Mouse (Mus musculus): Measurements from ENCODE around the gene Spx. TPM values are rescaled to one million over a fixed set of nuclear protein-coding genes. Genes with fewer than 3 reads are reported as not detected.

The Spx gene
- polyA plus RNA-seq, 1 experiment from 2014 or later, result 8.3 TPM

GRCm38 (mm10) chr6:142455314-142455996, 42.2 kb downstream of the Spx start:
- WGBS, result 62% methylated on average over 7 of the region's 7 CpGs
- Histone ChIP-seq H3K36me3 (replicated peaks) (no peaks in the 10 kb centered on the region), H3K27ac (no peak overlapping the region), H3K9me3 (no peaks in the 10 kb centered on the region), H3K4me2 (no peak overlapping the region), H3K9ac (no peak overlapping the region), H3K27me3 (replicated peaks) (no peaks in the 10 kb centered on the region), H3K4me1 (peaks cover 7% of the 10 kb centered on the region), H3K4me3 (no peak overlapping the region)
- ATAC-seq (replicated peaks), result no peak

- Histone ChIP-seq H3K36me3 (replicated peaks) (no peaks in the 10 kb centered on the region), H3K4me2 (no peak overlapping the region; the same call in 1 of the 2 replicates), H3K4me3 (no peak overlapping the region), H3K4me1 (peaks cover 7% of the 10 kb centered on the region), H3K27ac (no peak overlapping the region), H3K27me3 (replicated peaks) (no peaks in the 10 kb centered on the region), H3K9ac (no peak overlapping the region), H3K9me3 (no peaks in the 10 kb centered on the region)
- WGBS, result 18% methylated on average over 7 of the region's 7 CpGs
- ATAC-seq (replicated peaks), result peak; percentile 85
Observed at GRCm38 (mm10) chr6:142458010-142458409, 44.8 kb downstream of the Spx start.

GRCm38 (mm10) chr6:142459017-142459678, 45.9 kb downstream of the Spx start:
- Histone ChIP-seq H3K9me3 (no peaks in the 10 kb centered on the region), H3K36me3 (replicated peaks) (no peaks in the 10 kb centered on the region), H3K4me1 (peaks cover 7% of the 10 kb centered on the region), H3K9ac (no peak overlapping the region), H3K27ac (peak overlapping the region; percentile 34; the same call in 1 of the 2 replicates), H3K27me3 (replicated peaks) (no peaks in the 10 kb centered on the region), H3K4me2 (peak overlapping the region; percentile 29; the same call in 1 of the 2 replicates), H3K4me3 (no peak overlapping the region)
- ATAC-seq (replicated peaks), result peak; percentile 78
- 61% methylated on average over 14 of the region's 14 CpGs for WGBS

- no peaks in the 10 kb centered on the region for H3K36me3 ChIP-seq (replicated peaks)
- no peak overlapping the region for H3K4me2 ChIP-seq
- H3K4me1 ChIP-seq, result peaks cover 7% of the 10 kb centered on the region
- no peak for ATAC-seq (replicated peaks)
- H3K27ac ChIP-seq, result no peak overlapping the region
- H3K4me3 ChIP-seq, result no peak overlapping the region
- no peaks in the 10 kb centered on the region for H3K9me3 ChIP-seq
- 76% methylated on average over 6 of the region's 6 CpGs for WGBS
- no peaks in the 10 kb centered on the region for H3K27me3 ChIP-seq (replicated peaks)
- no peak overlapping the region for H3K9ac ChIP-seq
Observed at GRCm38 (mm10) chr6:142462194-142462593, 49.0 kb downstream of the Spx start.

Other genes with a start within 250 kb of the Spx start
- gene Slco1a6, start 204.9 kb upstream of the Spx start, polyA plus RNA-seq (2015; fragmentation: Nextera tagmentation; extraction: Ambion mirVana), result 0.46 and 0.48 TPM in 2 replicates
- gene Iapp, start 115.0 kb upstream of the Spx start, polyA plus RNA-seq (2015; fragmentation: Nextera tagmentation; extraction: Ambion mirVana), result 0.36 TPM in 1 of 2 replicates, not detected in the other
- 0.54 and 0.66 TPM in 2 replicates for gene Slco1a5, start 90.5 kb upstream of the Spx start, polyA plus RNA-seq (2015; fragmentation: Nextera tagmentation; extraction: Ambion mirVana)
- 21.6 and 23.7 TPM in 2 replicates for gene Pyroxd1, start 67.8 kb upstream of the Spx start, polyA plus RNA-seq (2015; fragmentation: Nextera tagmentation; extraction: Ambion mirVana)
- gene Recql, start 26.4 kb upstream of the Spx start, polyA plus RNA-seq (2015; fragmentation: Nextera tagmentation; extraction: Ambion mirVana), result 23.7 and 26.3 TPM in 2 replicates
- 77.2 and 83.9 TPM in 2 replicates for gene Golt1b, start 26.2 kb upstream of the Spx start, polyA plus RNA-seq (2015; fragmentation: Nextera tagmentation; extraction: Ambion mirVana)
- 0.06 and 0.12 TPM in 2 replicates for gene Gys2, start 59.7 kb downstream of the Spx start, polyA plus RNA-seq (2015; fragmentation: Nextera tagmentation; extraction: Ambion mirVana)
- 450 and 468 TPM in 2 replicates for gene Ldhb, start 94.5 kb downstream of the Spx start, polyA plus RNA-seq (2015; fragmentation: Nextera tagmentation; extraction: Ambion mirVana)
- 14.8 and 15.8 TPM in 2 replicates for gene Kcnj8, start 158.2 kb downstream of the Spx start, polyA plus RNA-seq (2015; fragmentation: Nextera tagmentation; extraction: Ambion mirVana)